Mouse (Mus musculus) spleen, adult 18-20 months (tissue): ENCODE results near the gene Gp2.

Source experiments
- DNase-seq, 2 experiments: peaks; one replicate each; pipeline ENCODE4 v3.0.0; 2022; ENCODE audit warnings: mixed read lengths in 2 of 2

The Gp2 gene

DNA sequence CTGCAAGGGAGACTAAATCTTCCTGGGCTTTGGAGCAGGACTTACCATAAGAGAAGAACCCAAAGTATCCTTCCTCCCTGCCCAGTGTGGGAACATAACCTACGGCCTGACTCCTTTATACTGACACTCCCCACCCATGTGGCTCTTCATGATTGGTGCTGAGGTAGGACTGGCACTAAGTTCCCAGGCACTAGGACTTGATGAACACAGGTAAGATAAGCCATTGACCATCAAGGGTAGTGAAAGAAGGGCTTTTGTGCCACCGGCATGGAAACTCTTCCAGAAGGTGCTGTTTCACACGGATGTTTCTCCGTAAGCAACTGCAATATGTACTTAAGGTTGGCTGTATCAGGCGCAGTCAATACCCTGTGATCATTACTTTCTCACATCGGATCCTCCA is at the start of gene Gp2:
TSS of gene Gp2 (minus strand) at position 101 of the 400 bp plus-strand sequence.
- no peak for DNase-seq

DNA sequence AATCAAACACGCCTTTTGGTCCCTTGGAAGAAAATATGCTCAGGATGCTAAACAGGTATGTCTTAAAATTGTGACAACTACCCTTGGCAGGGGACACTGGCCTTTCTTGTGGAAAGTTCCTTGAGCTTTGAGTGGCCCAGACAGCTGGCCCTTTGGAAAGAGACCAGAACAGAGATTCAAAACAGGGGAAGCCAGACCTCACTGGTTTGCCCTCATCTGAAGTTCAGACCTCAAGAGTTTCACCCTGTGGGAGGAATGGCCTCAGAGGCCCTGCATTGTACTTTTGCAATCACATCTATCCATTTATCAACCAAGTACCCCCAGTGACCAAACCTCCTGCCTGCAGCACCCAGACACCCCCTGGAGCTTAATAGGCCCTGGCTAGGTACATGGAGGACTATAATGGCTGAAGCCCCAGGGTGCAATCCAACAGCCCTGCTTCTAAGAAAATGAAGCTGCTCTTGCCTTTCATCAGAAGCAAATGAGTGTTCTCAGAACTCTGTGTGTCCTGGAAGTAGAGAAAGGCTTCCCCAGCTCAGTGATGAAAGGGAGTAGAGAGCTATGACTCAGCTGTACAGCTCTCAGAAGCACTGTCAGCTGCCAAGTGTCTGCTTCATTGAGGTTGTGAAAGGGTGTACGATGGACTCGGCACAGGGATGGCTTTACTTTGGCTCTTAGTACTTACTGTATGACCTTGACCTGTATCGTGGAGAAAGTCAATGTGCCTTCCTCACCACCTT is 31.1 kb upstream of the Gp2 start:
- no peak for DNase-seq

DNA sequence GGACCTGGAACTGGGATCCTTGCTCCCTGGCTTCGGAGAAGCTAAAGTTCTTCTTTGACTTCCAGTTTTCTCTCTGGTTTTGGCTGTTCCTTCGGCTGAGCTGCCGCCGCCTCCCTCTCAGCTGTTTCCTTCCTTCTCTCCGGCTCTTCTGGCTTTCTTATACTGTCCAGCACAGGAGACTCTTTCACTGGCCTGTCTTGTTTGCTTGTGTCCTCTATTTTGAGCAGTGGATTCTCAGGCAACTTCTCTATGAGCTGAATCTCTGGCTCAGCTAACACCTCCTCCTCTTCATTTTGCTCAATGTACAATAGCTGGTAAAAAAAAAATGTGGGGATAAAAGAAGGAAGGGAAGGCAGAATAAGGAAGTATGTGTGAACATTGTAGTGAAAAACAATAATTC is 27.6 kb upstream of the Gp2 start:
- no peak for DNase-seq

DNA sequence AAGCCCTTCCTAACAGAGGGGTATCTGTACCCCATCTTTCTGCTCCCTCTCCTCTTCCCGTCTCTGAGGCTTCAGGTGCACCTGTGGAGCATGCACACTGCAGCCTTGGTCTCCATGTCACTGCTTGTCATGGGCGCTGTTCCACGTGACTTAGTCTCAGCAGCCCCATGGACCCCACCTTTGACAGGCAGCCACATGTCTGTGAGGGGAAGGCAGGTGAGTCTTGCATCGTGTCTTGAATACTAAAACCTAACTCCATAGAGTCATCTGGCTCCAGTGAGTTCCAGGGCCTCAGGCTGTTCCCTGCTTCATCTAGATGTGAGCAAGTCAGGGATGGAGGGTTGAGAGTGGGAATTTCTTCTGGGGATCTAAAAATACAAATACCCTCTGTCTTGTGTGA is 25.1 kb upstream of the Gp2 start:
- DNase-seq: no peak

DNA sequence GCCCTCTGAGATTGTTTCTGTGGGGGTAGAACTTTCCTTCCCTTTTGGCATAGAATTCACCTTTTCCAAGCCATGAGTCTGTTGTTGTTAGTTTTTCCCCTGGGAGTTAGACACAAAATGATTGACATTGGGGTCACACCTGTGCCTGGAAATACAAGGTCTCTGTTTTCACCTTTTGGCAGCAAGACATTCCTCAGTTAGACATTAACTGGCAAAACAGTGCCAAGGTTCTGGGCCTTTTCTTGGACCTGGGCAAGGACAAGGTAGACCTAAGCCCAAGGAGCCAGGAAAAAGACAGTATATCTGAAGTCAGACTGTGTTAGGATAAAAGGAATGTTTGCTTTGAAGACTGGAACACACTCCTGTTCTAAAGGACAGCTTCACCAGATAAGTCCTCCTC is 20.2 kb upstream of the Gp2 start, which contains the start of gene Umod:
TSS of gene Umod (minus strand) at position 27 of the 400 bp plus-strand sequence.
- DNase-seq: no peak

DNA sequence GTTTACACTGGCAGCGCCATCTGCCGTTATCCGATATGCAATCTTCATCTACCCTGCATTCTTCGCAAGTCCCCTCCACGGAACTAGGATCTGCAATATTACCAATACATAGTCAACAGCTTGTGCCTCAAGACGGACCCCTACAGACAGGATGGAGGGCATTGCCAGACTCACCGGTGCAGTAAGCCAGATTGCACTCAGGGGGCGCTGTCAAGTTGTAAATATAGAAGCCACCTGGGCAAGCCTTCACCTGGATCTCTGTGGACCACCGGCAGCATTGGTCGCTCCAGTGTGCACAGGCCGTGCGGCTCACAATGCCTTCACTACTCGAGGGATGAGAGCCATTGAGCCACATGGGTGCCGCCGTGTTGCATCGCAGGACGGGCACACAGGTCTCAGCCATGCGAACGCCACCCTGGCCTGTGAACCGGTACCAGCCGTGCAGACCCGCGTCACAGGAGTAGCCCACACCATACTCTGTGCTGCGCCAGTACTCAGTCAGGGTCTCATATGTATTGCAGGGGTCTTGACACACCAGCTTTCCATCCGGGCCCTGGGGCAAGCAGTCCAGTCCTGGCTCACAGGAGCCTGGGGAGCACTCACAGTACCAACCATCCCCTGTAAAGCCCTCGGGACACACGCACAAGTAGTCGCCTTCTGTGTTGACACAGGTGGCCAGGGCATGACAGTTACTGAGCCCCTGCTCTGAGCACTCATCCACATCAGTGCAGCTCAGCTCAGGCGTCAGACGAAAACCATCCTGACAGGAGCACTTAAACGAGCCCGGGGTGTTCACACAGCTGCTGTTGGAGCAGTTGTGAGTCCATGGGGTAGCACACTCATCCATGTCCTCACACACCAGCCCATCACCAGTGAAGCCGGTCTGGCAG is 17.7 kb upstream of the Gp2 start:
- no peak for DNase-seq

DNA sequence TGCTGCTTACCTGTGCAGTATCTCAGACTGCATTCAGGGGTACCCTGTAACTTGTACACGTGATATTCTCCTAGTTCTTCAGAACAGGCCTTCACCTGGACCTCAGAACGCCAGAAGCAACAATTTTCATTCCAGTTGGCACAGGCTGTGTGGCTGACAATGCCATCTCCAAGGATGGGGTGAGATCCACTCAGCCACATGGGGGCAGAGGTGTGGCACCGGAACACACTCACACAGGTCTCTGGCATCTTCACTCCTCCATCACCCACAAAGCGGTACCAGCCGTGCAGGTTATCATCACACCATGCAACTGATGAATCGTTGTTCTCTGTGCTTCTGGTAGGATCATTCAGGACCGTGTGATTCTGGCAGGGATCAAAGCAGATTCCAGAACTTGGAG is 4.9 kb downstream of the Gp2 start:
- no peak for DNase-seq

DNA sequence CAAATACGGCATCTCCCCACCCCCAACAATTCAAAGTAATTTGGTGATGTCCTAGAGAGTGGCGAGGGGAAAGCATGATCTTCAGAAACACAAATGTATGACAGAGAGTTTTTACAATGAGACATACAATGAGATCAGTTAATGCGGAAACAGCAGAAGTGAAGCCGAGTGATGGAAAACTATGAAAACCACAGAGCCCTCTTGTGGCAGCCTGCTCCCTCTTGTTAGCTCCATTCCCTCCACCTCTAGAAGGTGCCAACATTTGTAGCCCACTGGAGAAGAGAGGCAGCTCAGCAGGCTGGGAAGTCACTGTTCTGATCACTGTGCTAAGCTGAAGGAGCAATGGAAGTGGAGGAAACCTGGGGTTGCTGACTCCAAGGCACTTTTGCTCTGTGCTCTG is 15.2 kb downstream of the Gp2 start:
- DNase-seq: no peak

DNA sequence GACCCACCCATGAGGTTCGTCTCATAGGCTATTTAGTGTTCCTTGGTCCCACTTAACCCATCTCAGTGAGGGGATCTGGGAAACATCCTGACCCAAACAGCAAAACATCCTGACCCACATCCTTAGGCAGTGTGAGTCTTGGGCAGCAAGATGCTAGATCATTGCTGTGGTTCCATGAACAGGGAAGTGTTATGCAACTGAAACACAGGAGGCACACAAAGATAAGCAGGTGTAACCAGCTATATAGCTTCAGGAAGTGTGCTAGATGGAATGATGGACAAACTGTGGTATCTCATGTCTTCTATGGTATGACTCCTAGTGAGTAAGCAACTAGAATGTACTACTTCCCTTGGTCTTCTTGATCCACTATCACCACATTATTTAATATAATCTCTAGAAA is 17.1 kb downstream of the Gp2 start:
- DNase-seq: no peak

DNA sequence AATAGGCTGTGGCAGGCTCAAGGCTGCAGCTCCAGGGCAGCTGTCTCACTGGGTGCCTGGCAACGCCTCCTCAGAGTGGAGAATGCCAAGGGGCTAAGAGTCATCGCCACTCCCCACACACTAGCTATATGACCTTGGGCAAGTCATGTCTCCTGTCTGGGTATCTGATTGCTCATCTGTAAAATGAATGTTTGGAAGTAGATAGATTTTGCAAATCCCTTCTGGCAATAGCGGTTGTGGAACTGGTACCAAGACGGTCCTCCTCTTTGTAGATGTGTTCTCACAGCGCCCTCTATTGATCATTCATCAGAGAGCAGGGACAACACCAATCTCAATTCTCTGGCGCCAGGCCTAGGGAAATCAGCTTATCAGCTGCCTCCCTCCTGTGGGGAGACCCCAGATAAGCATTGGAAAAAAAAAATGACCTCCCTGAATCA is 31.9 kb downstream of the Gp2 start:
- DNase-seq: no peak

DNA sequence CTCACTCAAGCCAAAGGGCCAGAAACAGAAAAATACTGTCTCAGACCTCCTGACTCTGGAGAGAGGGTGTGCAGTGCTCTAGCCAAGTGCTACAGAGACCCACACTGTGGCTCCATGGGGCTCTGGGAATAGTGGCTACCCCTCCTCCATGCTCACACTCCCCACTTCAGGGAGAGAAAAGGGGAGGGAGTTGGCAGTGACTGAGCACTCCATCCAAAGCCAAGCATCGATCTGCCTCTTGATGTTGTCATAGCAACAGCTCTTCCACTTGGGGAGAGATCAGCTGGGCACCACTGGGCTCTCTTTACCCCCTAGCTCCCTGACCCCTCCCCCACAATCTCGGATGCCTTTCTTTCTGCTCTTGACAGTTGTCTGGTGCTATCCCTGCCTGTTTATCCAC is 38.4 kb downstream of the Gp2 start:
- no peak for DNase-seq

DNA sequence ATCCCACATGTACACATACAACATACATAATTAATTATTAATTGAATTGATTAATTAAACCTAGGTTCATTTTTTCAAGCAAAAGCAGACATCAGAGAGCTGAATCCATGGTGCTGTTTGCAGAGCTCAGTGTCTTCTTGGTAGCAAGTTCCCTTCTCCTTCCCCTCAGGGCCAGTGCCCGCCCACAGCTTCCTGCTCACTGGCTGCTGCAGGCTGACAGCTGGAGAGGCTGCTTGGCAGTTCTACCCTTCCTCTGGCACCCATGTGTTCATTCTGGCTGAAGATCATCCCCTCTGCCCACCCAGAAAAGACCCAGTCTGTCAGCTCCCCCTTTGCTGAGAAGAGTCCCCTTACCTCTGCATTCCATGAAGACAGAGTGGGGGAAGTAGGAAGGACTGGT is 40.6 kb downstream of the Gp2 start:
- DNase-seq: no peak

DNA sequence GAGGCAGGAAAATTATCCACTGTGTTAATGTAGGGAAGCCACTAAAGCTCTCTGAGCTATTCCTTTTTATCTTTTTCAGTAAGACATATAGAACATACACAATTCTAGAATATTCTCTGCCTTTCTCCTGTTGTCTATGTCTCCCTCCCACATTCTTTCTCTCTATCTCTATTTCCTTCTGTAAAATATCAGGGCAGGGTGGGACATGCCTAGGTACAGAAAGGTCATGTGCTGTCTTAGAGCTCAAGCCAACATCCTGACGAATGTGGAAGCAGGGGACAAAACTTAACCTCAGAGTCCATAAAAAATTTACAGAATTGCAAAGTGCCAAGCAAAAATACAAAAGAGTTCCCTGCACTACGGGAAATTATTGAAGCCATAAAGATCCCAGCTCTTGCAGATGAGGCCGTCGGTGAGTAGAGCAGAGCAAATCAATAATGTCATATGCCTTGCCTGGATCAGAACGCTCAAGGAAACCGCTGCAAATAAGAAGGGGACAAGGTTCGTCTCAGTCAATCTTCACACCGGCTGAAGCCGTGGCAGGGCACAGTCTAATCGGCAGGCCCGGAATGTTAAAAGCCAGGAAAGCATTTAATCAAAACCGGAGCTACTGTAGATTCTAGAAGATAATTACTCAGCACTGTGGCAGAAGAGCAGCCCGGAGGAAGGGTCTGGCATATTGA is 64.9 kb downstream of the Gp2 start:
- no peak for DNase-seq
